Mouse (Mus musculus) monocyte, adult 2 months (primary cell): ENCODE results near the gene Serpina5.

ENCODE experiments used
- DNase-seq, 2 experiments: peaks; one replicate each; pipeline ENCODE4 v3.0.0; 2022; ENCODE audit warnings: low spot score in 2 of 2, low read depth in 1 of 2

The Serpina5 gene

GRCm38 (mm10) chr12:104125021-104125560 is 24.2 kb downstream of the Serpina5 start:
- DNase-seq, result no peak

GRCm38 (mm10) chr12:104127696-104128095 is 26.8 kb downstream of the Serpina5 start, which contains the start of gene Serpina3b:
Gene Serpina3b (plus strand): TSS chr12:104127996.
- DNase-seq, result no peak

- no peak for DNase-seq
Measured at GRCm38 (mm10) chr12:104131041-104131440, 30.1 kb downstream of the Serpina5 start.

- DNase-seq, result no peak
Measured at GRCm38 (mm10) chr12:104138216-104138615, 37.3 kb downstream of the Serpina5 start.

GRCm38 (mm10) chr12:104140543-104141103 is 39.7 kb downstream of the Serpina5 start:
- no peak for DNase-seq

GRCm38 (mm10) chr12:104141506-104141905 is 40.6 kb downstream of the Serpina5 start:
- DNase-seq, result no peak

GRCm38 (mm10) chr12:104142427-104142826 is 41.5 kb downstream of the Serpina5 start:
- DNase-seq, result no peak

GRCm38 (mm10) chr12:104143286-104143685 is 42.4 kb downstream of the Serpina5 start:
- no peak for DNase-seq

- DNase-seq, result no peak
Measured at GRCm38 (mm10) chr12:104145571-104145970, 44.7 kb downstream of the Serpina5 start.

- no peak for DNase-seq
Measured at GRCm38 (mm10) chr12:104151989-104152388, 51.1 kb downstream of the Serpina5 start.

- DNase-seq, result no peak
Measured at GRCm38 (mm10) chr12:104153041-104153645, 52.2 kb downstream of the Serpina5 start.

GRCm38 (mm10) chr12:104153656-104154055 is 52.7 kb downstream of the Serpina5 start, which contains the start of gene Serpina3c:
Gene Serpina3c (minus strand): TSS chr12:104153870.
- DNase-seq, result no peak
